Mouse (Mus musculus) left cerebral cortex, postnatal 4 days (tissue): Measurements from ENCODE around the gene Mroh7. TPM values are rescaled to one million over a fixed set of nuclear protein-coding genes. Genes with fewer than 3 reads are reported as not detected.

Experiments used
- DNase-seq: peaks from one replicate; pipeline ENCODE4 v3.0.0-alpha.2; 2022
- intact Hi-C: fragments of 180-260 bp; cut with DNase I; formaldehyde crosslinking; loops from one replicate; pipeline ENCODE4 v1.15.1; 2025
- total RNA-seq, 2 experiments: library from RNA; stranded (reverse); gene quantifications; 2 replicates each; pipeline ENCODE4 v1.2.3; 2021

Gene Mroh7
- total RNA-seq, 2 experiments from 2014 or later: 1.3 to 1.6 TPM

DNA sequence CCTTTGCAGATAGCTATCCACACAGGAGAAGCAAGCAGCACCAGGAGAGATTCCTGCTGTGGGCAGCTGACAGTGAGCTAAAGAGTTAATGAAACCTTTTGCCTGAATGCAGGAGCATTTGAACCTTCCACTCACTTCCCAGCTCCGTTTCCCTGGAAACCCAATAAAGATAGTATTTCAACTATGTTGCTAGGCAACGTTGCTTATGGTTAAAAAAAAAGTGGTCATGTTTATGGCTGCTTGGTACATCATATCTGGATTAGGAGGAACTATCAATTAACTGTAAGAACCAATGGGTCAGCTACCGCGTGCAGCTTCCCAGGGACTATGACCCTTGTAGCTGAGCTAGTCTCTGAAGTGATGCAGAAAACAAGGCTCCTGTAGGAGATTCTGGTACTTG, 29.9 kb downstream of the Mroh7 start:
- intact Hi-C loops: no loop called here
- DNase-seq: no peak

DNA sequence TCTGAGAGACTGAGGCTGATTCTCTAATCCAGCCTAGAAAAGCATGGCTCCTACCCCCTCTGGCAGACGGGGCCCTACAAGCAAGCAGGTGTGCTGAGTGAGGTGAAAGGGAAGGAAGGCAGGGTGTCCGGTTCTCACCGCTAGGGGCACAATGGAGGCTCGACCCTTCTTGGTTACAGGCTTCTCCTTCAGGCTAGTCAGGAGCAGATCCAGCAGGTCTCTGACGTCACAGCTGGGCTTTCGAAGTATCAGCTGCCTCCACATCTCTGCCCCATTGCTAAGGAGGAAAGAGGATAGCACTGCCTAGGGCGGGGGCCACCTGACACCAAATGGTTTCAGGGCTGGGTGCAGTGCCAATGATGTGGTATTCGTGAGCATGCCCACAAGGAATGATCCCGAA, 30.7 kb downstream of the Mroh7 start:
- DNase-seq: peak; percentile 29
- intact Hi-C loops: no loop called here

GRCm38 (mm10) chr4:106693841-106694430, 36.8 kb downstream of the Mroh7 start:
- intact Hi-C loops: no loop called here
- DNase-seq: no peak

DNA sequence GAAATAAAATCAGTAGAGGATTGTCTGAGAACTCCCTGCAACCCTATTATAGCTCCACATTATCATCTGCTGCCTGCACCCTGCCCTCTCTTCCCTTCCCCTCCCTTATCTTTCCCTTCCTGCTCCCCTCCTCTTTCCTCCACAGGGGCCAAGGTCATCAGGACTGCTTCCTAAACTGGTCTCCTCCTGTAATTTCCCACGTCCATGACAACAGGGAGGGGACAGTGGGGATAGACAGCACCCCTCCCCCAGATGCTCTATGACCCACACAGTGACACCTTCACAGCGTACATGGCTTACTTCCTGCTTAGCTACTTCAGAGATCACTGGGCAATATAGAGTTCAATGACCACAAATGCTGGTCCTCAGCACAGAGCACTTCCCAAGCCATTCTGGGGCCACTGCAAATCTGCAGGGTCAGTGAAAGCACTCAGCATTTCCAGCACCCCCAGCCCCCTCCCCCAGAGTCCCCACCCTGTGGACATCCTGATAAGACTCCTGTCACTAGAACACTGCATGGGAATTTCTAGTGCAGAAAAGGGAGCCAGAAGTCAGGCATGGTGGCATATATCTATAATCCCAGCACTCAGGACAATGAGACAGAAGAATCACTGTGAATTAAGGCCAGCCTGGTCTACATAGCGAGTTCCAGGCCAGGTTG, 42.0 kb downstream of the Mroh7 start:
- no peak for DNase-seq
- intact Hi-C loops: no loop called here

DNA sequence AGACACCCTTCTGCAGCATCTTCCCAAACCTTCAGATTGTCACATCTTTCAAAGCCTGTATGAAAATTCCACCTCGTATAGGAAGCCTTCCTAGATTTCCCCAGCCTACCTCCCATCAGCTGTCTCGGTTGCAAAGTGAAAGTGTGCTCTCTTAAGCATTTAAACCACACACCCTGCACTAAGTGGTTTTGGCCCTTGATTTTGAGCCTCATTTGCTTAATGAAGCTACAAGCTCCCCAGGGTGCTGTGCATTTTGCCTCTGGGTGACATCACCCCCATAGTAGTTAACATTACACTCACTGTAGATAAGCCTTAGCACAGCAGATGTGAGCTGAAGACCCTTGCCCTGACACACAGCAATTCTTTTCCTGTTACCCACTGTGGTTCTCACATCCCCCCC, 49.8 kb downstream of the Mroh7 start:
- intact Hi-C loops: no loop called here
- DNase-seq: no peak

DNA sequence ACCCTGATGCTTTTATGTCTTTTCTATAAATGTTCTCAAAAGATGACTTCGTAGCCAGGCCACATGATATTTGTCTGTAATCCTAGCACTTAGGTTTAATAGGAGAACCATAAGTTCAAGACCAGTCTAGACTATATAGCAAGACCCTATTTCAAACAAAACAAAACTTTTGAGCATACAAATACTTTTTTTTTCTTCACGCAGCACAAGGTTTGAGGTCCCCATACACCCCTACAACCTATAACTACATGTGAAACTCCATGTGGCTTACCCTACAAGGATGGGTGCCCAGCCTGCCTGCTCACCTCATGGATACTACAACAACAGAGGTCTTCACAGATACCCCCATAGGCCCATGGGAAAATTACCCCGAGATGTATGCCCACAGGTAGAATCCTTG, 51.6 kb downstream of the Mroh7 start:
- DNase-seq: no peak
- intact Hi-C loops: no loop called here

GRCm38 (mm10) chr4:106678442-106679118, 52.1 kb downstream of the Mroh7 start, which contains the start of gene Ttc4:
Ttc4 (minus strand) TSS chr4:106678944.
- intact Hi-C loops: no loop called here
- peak; percentile 90 for DNase-seq

DNA sequence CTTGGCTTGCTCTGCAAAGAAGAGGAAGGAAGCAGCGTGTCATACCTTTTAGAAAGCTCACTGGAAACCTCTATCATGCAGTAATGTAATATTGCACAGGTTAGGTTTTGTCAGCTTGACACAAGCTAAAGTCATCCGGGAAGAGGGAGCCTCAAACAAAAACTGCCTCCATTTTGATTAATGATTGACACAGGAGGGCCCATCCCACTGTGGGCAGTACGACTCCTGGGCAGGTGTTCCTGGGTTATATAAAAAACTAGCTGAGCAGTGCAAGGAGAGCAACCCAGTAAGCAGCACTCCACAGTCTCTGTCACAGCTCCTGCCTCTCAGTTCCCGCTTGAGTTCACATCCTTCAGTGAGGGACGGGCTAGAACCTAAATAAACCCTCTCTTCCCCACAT, 54.0 kb downstream of the Mroh7 start:
- DNase-seq: no peak
- intact Hi-C loops: no loop called here

GRCm38 (mm10) chr4:106666546-106666945, 64.2 kb downstream of the Mroh7 start:
- intact Hi-C loops: no loop called here
- no peak for DNase-seq

DNA sequence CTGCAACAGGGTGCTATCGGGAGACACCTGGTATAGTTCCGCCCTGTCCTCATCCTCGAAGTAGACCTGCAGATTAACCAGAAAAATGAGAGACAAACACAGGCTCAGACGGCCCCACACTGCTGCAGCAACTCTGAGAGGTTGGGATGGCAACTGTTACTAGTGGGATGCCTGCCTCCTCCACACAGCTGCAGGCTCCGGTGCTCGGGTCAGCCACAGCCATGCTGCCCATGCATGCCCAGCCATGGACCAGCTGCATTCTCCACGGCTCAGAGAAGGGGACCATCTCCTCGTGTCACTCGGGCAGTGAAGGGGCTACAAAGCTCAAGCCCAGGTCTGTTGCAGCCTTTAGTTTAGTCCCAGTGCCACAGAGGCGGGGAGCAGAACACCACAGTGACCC, 65.1 kb downstream of the Mroh7 start:
- no peak for DNase-seq
- intact Hi-C loops: no loop called here

DNA sequence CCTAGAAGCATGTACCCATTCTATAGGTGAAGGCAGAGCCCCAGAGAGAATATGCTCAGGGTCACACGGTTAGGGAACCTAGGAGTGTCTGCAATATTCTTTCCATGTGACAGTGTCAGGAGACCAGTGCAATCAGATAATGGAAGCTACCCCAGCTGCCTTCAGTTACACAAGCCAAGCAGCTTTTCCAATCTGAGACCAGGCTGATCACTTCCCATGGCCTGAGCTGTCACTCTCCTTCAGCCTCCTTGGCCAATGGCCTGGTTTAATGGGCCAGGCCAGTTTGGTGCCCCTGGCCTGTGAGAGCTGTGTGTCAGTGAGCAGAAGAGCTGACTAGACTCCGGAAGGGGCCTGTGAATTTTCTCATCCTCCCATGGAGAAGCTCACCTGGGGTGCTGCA, 65.5 kb downstream of the Mroh7 start:
- intact Hi-C loops: no loop called here
- no peak for DNase-seq

- intact Hi-C loops: no loop called here
- no peak for DNase-seq
Observed at GRCm38 (mm10) chr4:106664697-106665096, 66.0 kb downstream of the Mroh7 start.

GRCm38 (mm10) chr4:106663956-106664470, 66.7 kb downstream of the Mroh7 start:
- no peak for DNase-seq

DNA sequence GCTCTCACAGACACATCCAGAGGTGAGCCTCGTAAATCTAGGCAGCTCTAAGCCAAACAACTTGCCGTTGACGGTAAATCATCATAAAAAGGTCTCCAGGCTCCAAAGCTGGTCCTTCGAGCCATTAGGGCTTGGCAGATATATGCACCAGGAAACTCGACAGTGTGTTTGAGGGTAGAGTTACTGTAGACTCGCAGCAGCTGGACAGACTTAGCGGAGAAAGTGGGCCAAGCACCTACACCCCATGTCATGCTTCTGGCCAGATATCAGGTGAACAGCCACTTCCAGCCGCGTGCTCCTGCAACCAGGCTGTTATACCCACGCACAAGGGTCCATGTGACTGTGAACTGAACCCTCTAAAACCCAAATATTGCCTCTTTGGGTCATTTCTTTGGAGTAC, 75.0 kb downstream of the Mroh7 start:
- no peak for DNase-seq
- intact Hi-C loops: no loop called here

More at GRCm38 (mm10) chr4:106663956-106664470, 66.7 kb downstream of the Mroh7 start:
- intact Hi-C loops: no loop called here

DNA sequence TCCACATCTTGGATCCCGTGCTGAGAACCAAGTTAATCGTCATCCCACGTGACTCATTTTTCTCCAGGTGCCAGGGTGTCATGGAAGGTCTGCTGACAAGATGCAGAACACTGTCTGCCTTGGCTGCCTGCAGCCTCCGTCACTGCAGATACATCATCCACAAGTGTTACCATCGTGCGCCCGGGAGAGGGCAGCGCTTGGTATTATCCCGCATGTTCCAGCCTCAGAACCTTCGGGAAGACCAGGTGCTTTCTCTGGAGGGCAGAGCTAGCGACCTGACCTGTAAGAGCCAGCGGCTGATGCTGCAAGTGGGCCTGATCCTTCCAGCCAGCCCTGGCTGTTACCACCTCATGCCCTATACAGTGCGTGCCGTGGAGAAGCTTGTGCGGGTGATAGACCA, 77.7 kb downstream of the Mroh7 start:
- intact Hi-C loops: no loop called here
- no peak for DNase-seq

- DNase-seq: no peak
- intact Hi-C loops: no loop called here
Observed at GRCm38 (mm10) chr4:106652546-106652945, 78.2 kb downstream of the Mroh7 start.

- intact Hi-C loops: no loop called here
- peak; percentile 99 for DNase-seq
Observed at GRCm38 (mm10) chr4:106650833-106651527, 79.7 kb downstream of the Mroh7 start, which contains the start of gene Pars2. Pars2 (plus strand) TSS chr4:106651069.

GRCm38 (mm10) chr4:106647137-106647536, 83.6 kb downstream of the Mroh7 start:
- intact Hi-C loops: no loop called here
- no peak for DNase-seq

- intact Hi-C loops: no loop called here
- DNase-seq: no peak
Observed at GRCm38 (mm10) chr4:106645797-106646196, 84.9 kb downstream of the Mroh7 start.

- intact Hi-C loops: no loop called here
- no peak for DNase-seq
Observed at GRCm38 (mm10) chr4:106644218-106644610, 86.5 kb downstream of the Mroh7 start.
